Mouse (Mus musculus) fibroblast of lung, adult 2 months (primary cell): ENCODE data around the gene Mxi1.

Experiments used
- DNase-seq: peaks from one replicate; pipeline ENCODE4 v3.0.0-alpha.2; 2011; ENCODE audit warnings: low read depth

Mxi1 gene

DNA sequence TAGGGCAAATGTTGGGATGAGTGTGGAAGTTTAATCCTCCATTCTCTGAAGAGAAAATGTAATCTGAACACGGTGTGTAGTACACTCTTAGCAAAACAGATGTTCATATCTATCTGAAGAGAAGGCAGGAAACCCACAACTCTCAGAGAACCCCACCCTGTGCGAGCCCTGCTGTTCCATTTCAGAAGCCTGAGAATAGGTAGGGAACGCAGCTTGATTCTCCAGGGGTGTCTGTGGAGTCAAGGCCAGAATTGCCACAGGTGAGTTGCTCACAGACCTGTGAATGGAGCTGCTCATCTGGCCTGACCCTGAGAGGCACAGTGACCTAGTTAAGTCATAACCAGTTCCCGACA lies 10.5 kb upstream of the Mxi1 start:
- no peak for DNase-seq

DNA sequence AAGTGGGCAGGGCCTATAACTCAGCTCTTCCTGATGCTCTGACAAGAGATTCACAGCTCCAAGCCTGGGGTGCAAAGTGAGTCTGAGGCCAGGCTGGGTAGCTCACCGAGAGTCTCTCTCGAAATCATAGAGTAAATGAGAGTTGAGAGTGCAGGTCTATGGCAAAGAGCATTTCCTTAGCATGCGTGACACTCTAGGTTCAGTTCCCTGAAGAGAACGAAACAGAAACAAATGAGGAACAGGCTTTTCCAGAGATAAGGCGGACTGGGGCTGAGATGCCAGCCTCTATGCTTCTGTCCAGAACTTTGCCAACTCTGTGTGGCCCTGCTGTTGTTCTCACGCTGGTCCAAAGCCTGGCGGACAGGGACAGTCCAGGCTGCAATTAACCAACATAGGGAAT lies 6.9 kb upstream of the Mxi1 start:
- no peak for DNase-seq

DNA sequence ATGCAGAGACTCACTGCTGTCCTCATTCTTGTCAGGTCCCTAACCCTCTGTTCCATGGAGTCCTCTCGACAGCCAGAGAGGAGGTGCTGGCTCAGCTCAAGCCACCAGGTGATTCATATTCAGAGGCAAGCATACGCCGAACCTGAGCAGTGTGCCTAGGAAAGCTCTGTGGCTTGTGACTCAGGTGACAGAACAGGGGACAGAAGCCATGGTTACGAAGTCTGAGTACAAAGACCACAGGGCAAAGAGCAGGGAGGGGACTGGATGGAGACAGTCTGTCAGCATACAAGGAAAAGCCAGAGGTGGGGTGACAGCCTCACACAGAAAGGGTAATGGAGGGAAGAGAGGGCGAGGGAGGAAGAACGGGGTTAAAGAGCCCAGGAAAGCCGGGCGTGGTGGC lies 4.7 kb upstream of the Mxi1 start:
- DNase-seq = no peak

DNA sequence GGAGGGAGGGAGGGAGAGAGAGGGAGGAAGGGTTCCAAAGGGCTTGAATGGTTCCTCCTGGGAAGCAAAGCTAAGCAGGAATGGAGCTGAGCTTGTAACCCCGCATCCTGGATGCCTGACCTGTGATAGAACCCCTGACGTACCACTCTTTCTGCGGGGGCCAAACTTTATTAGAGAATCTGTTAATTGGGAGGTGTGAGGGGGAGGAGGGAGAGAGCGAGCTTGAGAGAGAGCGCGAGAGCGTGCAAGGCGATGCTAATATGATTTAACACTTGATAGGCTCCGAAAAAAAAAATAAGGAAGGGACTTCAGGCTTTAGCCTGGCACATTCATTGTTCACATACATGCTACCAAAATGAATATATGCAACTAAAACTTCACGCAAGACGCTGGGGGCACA lies 3.6 kb upstream of the Mxi1 start:
- DNase-seq = no peak

DNA sequence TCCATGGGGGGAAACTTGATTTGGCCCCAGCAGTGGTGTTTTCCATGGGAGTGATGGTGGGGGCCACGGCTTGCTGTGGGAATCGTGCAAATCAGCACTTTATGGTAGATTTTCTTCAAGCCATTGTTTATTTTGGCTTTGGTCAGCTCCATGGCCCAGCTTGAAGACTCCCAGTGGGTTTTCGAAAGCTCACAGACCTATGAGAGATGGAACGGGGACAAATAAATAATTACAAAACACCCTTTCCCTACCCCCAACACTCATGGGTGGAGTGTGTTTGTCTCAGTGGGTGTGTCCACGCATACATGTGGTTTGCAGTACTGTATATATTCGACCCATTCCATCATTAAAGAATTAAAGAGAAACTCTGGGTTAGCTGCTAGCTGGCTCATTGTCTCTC lies 3.1 kb upstream of the Mxi1 start:
- no peak for DNase-seq

DNA sequence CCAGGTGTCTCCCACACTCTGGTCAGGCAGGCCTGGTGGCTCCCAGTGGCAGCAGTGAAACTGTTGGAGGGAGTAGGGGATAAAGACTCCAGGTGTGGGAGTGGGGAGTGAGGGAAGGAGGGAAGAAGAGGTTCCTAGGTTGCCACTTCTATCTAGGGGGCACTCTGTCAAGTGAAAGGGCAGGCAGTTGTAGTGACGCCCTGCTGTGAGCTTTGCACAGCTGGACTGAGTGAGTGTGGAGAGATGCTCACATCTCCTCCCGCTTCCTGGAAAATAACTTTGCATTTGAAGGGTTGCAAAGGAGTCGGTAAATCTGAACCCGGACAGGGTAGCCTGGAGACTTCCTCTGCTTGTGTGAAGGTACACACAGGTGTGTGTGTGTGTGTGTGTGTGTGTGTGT lies 687 bp upstream of the Mxi1 start:
- DNase-seq = no peak

DNA sequence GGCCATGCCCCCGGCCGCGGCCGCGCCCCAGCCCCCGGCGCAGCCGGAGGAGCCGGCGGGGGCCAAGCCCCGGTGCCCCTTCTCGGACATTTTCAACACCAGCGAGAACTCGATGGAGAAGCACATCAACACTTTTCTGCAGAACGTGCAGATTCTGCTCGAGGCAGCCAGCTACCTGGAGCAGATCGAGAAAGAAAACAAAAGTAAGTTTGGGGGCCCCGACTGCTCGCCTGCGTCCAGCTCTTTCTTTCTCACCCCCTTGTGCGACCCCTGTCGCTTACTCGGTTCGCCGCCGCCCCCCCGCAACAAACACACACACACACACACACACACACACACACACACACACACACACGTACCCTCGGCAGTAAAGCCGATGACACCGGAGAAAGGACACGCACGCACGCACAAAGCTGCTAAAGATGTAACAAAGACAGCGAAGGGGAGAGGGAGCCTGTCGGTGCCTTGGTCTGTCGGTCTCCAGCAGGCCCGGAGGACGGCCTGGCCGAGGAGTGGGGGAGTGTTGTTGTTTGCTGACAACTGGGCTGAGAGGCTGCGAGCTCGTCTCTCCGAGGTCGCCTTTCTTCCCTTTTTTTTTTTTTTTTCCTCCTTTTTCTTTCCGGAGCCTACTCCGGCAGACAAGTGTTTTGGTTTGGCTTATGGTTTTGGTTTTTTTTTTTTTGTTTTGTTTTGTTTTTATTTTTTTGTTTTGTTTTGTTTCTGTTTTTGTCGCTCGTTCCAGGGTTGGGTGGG lies 629 bp downstream of the Mxi1 start:
- DNase-seq = no peak

DNA sequence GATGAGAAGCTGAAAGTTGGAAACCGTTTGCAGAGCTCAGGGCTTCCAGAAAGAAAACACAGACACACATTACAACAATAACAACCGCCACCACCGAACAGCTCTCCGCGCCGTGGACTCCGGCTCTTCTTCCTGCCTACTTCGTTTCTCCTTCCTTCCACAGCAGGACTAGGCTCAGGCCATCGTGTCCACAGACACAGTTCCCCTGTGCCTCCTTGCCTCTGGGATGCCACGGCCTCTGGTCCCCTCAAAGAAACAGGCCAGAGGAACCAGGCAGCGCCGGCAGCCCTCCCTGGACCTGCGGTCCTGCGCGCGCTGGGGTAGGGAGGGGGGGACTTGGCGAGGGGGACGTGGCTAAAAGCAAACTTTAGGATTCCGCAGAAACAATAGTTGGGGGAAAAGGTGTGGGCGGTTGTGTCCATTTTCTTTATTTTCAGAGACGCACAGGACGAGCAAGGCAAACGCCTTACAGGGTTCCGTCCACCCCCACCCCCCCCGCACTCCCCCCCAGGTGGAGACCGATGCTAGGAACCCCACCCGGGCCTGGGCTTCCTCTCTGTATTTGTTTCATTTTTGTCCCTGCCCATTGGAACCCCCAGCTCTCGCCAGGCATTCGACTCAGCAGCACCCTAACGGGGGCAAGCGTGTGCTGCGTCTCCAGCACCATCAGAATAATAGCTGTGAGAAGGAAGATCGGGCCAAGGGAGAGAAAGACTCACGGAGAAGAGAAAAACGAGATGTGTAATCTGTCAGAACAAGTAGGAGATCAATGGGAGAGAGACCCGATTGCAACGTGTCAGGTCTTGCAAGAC lies 1.4 kb downstream of the Mxi1 start:
- no peak for DNase-seq

DNA sequence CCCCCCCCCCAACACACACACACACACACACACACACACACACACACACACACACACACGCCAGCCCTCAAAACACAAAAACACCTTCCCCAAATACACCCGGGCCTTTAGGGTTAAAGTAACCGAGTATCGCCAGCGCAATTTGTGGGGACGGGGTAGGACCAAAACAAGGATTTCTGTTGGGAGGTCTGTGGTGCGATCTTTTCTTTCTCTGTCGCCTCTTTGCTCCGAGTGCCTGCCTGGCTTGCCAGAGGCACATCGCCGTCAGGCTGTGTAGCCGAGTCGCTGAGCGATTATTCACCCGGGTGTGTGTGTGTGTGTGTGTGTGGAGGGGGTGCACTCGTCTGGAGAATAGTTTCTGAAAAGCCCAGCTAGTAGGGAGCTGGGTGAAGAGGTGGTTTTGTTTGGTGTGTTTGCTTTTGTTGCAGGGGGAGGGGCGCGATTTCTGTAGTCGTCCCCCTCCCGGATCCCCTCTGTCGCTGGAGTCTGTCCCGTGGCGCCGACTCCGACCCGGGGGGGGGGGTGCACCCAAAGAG lies 2.1 kb downstream of the Mxi1 start:
- DNase-seq = no peak

DNA sequence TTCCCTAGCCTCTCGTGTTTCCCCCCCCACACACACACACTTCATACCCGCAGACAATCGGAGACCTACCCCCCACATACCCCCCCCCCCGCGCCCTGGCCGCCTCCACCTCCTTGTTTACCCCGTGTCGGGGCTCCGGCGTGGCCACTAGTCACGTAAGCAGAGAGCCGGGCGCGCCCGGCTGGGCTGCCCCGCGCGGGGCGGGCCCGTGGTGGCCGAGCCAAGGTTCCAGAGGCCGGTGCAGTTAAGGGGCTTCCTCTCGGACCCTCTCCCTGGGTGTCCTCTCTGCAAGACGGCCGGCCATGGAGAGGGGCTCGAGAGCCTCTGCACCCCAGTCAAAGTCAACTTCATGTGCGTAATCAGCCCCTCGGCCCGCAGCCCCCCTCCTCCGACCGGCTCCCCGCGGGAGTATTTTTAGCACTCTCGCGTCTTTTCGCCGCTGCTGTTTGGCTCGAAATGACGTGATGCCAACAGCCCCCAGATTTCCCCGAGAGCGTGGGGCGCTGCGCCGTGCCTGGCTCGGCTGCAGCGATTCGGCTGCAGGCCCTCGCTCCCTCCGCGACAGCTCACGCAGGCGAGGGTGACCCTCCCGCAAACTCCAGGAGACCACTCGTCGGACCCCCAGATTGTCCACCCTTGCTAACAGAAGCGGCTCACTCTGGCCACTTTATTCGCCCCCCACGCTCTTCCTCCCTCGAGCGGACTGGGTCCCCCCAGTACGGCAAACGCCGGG lies 2.8 kb downstream of the Mxi1 start:
- DNase-seq = no peak

DNA sequence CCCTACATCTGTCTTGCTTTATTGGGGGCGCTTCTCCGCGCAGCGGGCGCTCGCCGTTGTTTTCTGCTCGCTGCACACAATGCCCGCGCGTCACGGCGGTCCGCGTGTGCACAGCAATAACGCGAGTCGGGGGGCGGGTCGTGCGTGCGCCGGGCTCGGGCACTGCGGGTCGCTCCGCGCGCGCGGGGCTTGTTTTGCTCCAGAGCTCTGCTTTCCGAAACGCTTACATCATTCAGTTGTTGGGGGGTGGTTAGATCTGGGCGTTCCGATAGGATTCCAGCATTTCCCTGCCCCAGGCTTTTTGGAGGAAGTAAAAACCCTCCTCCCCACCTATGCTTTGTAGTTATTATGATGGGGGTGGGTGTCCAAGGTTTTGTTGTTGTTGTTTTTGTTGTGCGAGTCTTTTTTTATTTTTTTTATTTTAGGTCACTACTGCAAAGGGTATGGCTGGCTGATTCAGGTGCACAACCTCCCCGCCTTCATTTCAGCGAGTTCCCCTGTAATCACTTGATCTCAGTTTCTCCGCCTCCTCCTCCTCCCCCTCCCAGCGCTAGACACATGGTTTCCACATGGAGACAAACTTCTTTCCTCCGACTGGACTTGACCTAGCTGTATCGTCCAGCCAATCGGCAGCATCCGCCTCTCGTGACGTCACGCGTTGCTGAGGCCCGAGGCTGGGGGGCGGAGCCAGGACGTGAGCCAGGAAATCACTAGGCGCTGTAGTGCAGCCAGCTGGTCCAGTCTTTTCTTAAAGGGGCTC lies 3.5 kb downstream of the Mxi1 start:
- peak; percentile 99 for DNase-seq

DNA sequence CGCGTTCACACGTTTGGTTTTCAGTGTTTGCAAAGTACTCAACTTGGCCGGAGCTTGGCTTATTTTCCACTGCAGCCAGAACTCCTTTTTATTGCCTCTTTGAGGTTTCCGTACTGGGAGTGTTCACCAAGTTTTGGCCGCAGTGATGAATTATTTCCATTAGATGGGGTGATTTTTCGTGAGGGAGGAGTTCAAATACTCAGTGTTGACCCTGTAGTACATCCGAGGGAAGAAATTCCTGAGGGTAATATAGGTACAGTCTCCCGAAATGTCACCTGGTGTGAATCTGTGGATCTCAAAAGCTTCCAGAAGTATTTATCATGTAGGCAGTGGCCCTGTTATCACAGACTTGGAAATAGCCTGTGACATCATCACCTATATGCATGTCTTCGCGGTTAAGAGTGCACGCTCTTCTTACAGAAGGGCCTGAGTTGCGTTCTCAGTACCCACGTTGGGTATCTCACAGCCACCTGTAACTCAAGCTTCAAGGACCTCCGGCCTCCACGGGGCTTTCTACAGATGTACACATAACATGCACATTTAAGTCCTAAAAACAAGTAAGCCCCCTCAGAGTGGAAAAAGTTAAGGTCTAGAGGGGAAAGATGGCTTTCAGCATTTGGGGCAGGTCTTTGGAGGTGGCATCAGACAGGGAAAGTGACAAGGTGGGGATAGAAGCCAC lies 4.4 kb downstream of the Mxi1 start:
- no peak for DNase-seq

DNA sequence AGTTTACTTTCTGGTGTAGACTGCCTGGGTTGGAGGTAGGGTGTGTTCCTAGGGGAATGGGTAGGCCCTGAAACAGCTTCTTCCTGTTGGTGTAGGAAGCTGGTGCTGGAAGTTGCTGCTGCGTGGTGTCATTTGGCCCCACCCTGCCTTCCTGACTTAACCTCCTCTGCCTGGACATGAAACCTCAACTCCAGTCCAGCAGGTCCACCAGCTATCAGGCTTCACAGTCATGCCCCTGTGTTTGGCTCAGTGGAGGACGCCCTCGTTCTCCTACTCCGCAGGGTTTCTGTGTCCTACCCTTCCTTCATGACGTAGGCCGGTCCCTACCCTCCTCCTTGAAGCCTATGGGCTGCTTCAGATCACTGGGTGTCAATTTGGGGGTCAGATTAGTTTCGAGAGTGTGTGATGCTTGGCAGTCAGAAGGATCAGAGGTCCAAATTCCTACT lies 4.9 kb downstream of the Mxi1 start:
- no peak for DNase-seq

DNA sequence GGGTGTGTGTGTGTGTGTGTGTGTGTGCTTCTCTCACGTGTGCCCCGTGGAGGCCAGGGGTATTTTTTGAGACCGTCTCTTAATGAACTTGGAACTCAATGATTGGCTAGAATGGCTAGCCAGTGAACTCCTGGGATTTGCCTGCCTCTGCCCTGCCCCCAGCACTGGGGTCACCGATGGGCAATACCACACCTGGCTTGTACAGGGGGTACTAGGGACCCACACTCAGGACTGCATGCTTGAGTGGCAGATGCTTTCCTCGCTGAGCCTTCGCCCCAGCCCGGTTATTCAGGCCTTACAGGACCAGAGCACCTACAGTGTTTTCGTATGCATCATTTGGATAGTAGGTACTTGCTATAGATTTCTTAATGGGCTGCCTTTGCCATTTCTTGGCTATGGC lies 5.8 kb downstream of the Mxi1 start:
- no peak for DNase-seq

DNA sequence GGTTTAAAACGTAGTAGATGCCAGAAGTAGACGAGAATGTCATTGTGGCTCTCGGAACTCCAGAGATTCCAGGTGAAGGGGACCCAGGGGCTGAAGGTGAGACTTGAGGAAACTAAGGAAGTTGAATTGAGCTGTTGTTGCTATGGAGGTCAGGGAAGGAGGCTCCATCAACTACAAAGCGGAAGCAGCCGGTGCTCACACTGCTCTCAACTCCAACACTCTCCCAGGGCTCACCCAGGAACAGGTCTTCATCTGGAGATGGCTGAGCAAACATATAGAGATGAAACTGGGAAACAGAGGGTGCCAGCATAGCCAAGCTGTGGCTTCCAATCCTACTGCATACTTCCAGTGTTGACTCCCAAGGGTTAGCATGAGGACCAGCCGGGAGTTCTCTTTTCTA lies 6.6 kb downstream of the Mxi1 start:
- DNase-seq = no peak

DNA sequence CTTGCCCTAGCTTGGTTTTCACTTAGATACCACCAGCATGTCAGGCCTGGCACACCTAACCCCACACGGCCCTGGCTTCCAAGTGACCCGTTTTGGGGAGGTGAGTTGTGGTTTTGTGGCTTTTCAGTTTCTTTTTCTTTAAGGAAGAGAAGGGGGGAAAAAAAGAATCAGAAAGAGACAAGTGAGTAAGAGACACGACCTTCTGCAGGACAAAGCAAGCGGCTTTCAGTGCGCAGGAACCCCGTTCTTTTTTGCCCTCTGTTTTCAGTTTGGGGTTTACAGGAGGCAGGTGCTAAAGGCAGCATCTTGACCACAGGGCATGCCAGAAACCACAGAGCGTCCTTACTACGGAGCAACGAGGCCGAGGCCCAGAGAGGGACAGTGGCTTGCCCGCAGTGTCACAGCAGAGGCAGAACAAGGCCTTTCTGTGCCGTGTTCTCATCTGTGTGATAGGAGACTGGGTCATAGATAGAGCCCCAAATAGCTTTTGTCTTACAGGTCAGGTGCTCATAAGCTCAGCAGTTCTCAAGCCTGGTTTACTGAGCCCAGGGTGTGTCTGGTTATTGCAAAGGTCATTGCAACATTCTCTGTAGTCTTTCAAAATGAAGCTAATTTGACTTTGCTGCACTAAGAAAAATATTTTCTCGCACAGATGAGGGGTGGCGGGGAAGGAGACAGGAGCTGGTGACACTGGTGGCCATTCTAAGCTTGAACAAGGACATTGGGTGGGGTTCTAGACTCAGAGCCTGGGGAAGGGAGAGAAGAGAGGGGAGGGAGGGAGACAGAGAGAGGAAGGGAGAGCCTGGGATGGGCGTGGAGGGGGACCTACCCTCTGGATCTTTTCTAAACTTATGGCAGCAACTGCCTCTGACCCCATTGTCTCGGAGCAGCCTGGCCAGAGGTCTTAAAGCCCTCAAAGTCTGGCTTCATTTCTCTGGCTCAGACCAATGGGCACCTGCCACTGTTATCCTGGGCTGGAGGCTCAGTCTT lies 8.1 kb downstream of the Mxi1 start:
- no peak for DNase-seq

DNA sequence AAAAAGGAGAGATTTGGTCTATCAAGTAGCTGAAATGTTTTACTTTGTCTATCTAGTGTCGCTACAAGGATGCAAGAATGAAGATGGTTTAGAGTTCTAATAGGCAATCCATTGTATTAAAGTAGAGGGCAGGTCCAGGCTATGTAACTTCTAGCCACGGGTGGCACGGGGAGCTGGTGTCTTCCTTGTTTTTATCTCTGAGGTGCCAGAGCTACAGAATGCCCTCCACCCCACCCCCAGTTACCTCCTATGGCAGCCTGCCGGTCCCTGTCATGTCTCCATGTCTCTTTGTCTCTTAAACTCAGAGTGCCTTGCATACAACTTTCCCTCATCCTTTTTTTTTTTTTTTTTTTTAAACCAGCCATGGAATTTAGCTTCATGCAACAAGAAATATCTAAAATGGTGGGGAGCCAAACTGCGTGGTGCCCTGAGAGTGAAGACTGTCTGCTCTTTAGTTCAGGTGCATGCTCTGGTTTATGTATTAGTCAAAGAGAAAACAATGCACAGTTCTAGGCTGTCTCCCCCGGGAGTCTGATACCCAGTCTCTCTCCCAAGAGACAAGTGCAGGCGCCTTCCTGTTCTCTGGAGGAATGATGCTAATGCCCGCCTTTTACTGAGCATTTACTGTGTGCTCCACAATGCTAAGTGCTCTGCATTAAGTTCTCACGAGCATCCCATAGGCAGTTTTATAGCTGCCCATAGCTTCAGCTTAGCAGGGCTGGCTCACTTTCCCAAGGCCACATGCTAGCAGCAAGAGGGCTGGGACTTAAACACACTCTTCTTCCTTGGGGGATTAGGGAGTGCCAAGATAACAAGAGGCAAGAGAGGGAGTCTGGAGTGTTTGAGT lies 10.2 kb downstream of the Mxi1 start:
- DNase-seq = no peak

DNA sequence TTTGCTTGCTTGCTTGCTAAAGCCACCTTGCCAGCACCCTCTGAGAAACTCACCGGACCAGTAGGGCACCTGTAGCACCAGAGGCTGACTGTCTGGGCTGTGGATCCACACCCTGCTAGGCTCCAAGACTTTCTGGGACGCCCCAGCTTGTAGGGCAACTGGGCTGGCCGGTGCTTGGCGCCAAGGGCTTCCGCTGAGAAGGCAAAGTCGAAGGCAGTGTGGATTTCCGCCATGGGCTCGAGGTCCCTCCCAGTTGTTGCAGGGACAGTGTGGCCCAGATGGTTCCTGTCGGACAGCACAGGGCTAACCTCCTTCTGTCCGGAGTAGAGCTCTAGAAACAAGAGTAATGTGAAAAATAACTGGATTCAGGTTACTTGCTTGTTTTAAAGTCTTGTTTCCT lies 11.0 kb downstream of the Mxi1 start:
- no peak for DNase-seq

DNA sequence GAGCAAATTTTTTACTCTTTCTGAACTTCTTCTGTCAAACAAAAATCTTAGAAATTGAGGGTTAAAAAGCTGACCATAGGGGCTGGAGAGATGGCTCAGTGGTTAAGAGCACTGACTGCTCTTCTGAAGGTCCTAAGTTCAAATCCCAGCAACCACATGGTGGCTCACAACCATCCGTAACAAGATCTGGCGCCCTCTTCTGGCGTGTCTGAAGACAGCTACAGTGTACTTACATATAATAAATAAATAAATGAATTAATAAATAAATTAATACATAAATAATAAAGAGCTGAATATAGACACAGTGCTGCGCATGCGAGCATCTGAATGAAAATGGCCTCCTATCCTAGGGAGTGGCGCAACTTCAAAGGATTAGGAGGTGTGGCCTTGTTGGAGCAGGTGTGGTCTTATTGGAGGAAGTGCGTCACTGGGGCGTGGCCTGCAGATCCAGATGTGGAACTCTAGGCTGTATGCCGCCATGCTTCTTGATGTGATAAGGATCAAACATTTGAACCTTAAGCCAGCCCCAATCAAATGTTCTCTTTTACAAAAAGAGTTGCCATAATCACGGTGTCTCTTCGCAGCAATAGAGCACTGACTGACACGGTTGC lies 12.2 kb downstream of the Mxi1 start:
- DNase-seq = no peak
